Mouse (Mus musculus): ENCODE data around the gene Slc3a1.

DNA sequence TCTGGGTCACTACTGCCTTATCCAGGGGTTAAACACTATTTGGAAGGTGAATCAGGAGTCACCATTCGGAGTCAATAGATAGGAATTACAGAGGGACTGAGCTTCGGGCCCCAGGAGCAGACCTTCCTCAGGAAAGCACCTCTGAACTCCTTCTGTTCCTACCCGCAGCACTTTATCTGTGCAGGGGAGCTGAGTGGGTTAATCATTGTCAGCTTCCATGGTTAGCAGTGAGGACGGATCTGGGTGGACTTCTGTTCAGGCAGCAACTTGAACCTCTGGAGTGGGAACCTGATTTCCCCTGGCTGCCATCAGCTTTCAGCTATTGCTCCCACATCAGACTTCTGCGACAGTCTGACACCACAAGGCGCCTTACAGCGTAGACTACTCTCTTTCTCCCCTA lies 12.7 kb downstream of the Slc3a1 start:
- TF ChIP-seq CTCF (IDR thresholded peaks at IDR 0.05): no peak
- TF ChIP-seq EP300 (IDR thresholded peaks at IDR 0.05): no peak
